8 mouse cellular contexts compared by ENCODE assay signal in the genomic region with DNA sequence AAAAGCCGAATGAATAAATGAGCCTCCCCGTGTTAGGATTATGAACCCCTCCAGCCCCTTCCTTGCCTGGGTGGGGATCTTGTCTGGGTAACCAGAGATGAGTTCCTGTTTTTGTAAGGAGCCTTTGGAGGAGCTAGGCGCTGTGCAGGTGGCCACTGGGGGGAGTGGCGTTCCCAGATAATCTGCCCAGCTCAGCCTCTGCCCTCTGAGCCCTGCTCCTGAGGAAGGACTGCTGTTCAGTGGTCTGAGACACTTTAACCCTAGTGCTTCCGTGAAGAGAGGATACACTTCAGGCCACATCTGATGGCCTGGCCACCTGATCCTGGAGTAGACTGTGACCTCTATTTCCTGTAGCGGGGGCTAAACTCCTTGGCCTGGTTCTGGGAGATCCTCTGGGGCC. TPM values are rescaled to one million over a fixed set of nuclear protein-coding genes. Genes with fewer than 3 reads are reported as not detected.
DNase-seq lines count a peak whose midpoint lies in the region; ATAC-seq and TF ChIP-seq lines count a peak whose summit lies in the region.

No protein-coding gene starts in this region.

- no peak overlapping the region for H3K27ac ChIP-seq in heart, embryonic 16.5 days (ENCODE audit: low read length)
- H3K27ac ChIP-seq in heart, embryonic 10.5 days: no peak overlapping the region
- no peak overlapping the region for H3K27ac ChIP-seq in intestine, postnatal 0 days (ENCODE audit: low read depth, low read length)
- H3K27ac ChIP-seq in lung, embryonic 14.5 days (ENCODE audit: low read depth): no peak overlapping the region
- H3K27ac ChIP-seq in stomach, embryonic 14.5 days (ENCODE audit: low read length): no peak overlapping the region

- WGBS in heart, embryonic 16.5 days: 20% methylated on average over 6 of the region's 6 CpGs
- 19% methylated on average over 6 of the region's 6 CpGs for WGBS in heart, embryonic 10.5 days
- 17% methylated on average over 6 of the region's 6 CpGs for WGBS in intestine, postnatal 0 days
- 17% methylated on average over 6 of the region's 6 CpGs for WGBS in lung, embryonic 14.5 days
- 19% methylated on average over 6 of the region's 6 CpGs for WGBS in stomach, embryonic 14.5 days

- no peak for DNase-seq in heart, embryonic 10.5 days (ENCODE audit: low spot score)
- peak; percentile 58 to 69 for DNase-seq in adrenal gland, postnatal 36 days
- DNase-seq in lung, embryonic 14.5 days: peak; percentile 58
- no peak for DNase-seq in B cell, adult 2 months
- DNase-seq in layer of hippocampus, adult 11-12 months (ENCODE audit: low spot score): no peak

- no peak overlapping the region for H3K4me2 ChIP-seq in heart, embryonic 16.5 days (ENCODE audit: low read depth, low read length)
- H3K4me2 ChIP-seq in intestine, postnatal 0 days (replicated peaks; ENCODE audit: low read depth): no peak overlapping the region
- H3K4me2 ChIP-seq in lung, embryonic 14.5 days: no peak overlapping the region
- H3K4me2 ChIP-seq in stomach, embryonic 14.5 days (replicated peaks; ENCODE audit: low read depth, low read length): no peak overlapping the region

- no peaks in the 10 kb centered on the region for H3K27me3 ChIP-seq in heart, embryonic 16.5 days (ENCODE audit: control insufficient read depth, insufficient read depth, low read length)
- H3K27me3 ChIP-seq in heart, embryonic 10.5 days (ENCODE audit: insufficient read depth, poor library complexity, severe bottlenecking): peaks cover 13% of the 10 kb centered on the region; the same call in 1 of the 2 replicates
- no peaks in the 10 kb centered on the region for H3K27me3 ChIP-seq in intestine, postnatal 0 days (replicated peaks; ENCODE audit: control insufficient read depth, insufficient read depth, low read length)
- no peaks in the 10 kb centered on the region for H3K27me3 ChIP-seq in lung, embryonic 14.5 days (ENCODE audit: insufficient read depth, low read length)
- H3K27me3 ChIP-seq in stomach, embryonic 14.5 days (ENCODE audit: control insufficient read depth, insufficient read depth, low read length): no peaks in the 10 kb centered on the region

- H3K9ac ChIP-seq in heart, embryonic 16.5 days (ENCODE audit: low read length): no peak overlapping the region
- no peak overlapping the region for H3K9ac ChIP-seq in intestine, postnatal 0 days (ENCODE audit: low read depth, low read length)
- H3K9ac ChIP-seq in lung, embryonic 14.5 days: no peak overlapping the region
- no peak overlapping the region for H3K9ac ChIP-seq in stomach, embryonic 14.5 days (replicated peaks; ENCODE audit: low read depth, low read length)

- no peak overlapping the region for H3K4me3 ChIP-seq in heart, embryonic 16.5 days (ENCODE audit: low read length)
- H3K4me3 ChIP-seq in heart, embryonic 10.5 days: no peak overlapping the region
- H3K4me3 ChIP-seq in intestine, postnatal 0 days (ENCODE audit: low read depth, low read length): no peak overlapping the region
- no peak overlapping the region for H3K4me3 ChIP-seq in lung, embryonic 14.5 days (ENCODE audit: low read depth, low read length)
- no peak overlapping the region for H3K4me3 ChIP-seq in stomach, embryonic 14.5 days (ENCODE audit: low read depth, low read length)

- H3K9me3 ChIP-seq in heart, embryonic 16.5 days (replicated peaks; ENCODE audit: control insufficient read depth, low read length): no peaks in the 10 kb centered on the region
- H3K9me3 ChIP-seq in heart, embryonic 10.5 days: no peaks in the 10 kb centered on the region
- H3K9me3 ChIP-seq in intestine, postnatal 0 days (ENCODE audit: control insufficient read depth): no peaks in the 10 kb centered on the region
- H3K9me3 ChIP-seq in lung, embryonic 14.5 days (ENCODE audit: low read depth, low read length): no peaks in the 10 kb centered on the region
- no peaks in the 10 kb centered on the region for H3K9me3 ChIP-seq in stomach, embryonic 14.5 days (ENCODE audit: control insufficient read depth, low read depth, low read length)

- TF ChIP-seq CTCF in intestine, postnatal 0 days (IDR thresholded peaks at IDR 0.05; ENCODE audit: low read depth): peak; percentile 69
- TF ChIP-seq CTCF in lung, embryonic 14.5 days (IDR thresholded peaks at IDR 0.05; ENCODE audit: low read depth): peak; percentile 63

- no peaks in the 10 kb centered on the region for H3K4me1 ChIP-seq in heart, embryonic 16.5 days (ENCODE audit: control insufficient read depth, insufficient read depth, low read length)
- peaks cover 7% of the 10 kb centered on the region for H3K4me1 ChIP-seq in heart, embryonic 10.5 days
- H3K4me1 ChIP-seq in intestine, postnatal 0 days (replicated peaks; ENCODE audit: control insufficient read depth, insufficient read depth, low read length): no peaks in the 10 kb centered on the region
- H3K4me1 ChIP-seq in lung, embryonic 14.5 days (ENCODE audit: insufficient read depth): no peaks in the 10 kb centered on the region
- peaks cover 5% of the 10 kb centered on the region; the same call in 1 of the 2 replicates for H3K4me1 ChIP-seq in stomach, embryonic 14.5 days (ENCODE audit: control insufficient read depth, insufficient read depth, low read length)

- H3K36me3 ChIP-seq in heart, embryonic 16.5 days (ENCODE audit: control insufficient read depth, insufficient read depth): no peaks in the 10 kb centered on the region
- no peaks in the 10 kb centered on the region for H3K36me3 ChIP-seq in heart, embryonic 10.5 days
- H3K36me3 ChIP-seq in intestine, postnatal 0 days (ENCODE audit: control insufficient read depth, insufficient read depth): no peaks in the 10 kb centered on the region
- no peaks in the 10 kb centered on the region for H3K36me3 ChIP-seq in lung, embryonic 14.5 days (ENCODE audit: insufficient read depth)
- no peaks in the 10 kb centered on the region for H3K36me3 ChIP-seq in stomach, embryonic 14.5 days (ENCODE audit: control insufficient read depth, insufficient read depth, low read length)

- ATAC-seq in heart, embryonic 16.5 days (replicated peaks; ENCODE audit: extremely low read depth, insufficient read depth, low FRiP score): 0 out of 2 replicates have a peak, but pooled peaks have one; percentile 60
- peak; percentile 33; the same call in 1 of the 2 replicates for ATAC-seq in intestine, postnatal 0 days
- no peak for ATAC-seq in lung, embryonic 14.5 days (ENCODE audit: insufficient read depth)
- 0 out of 2 replicates have a peak, but pooled peaks have one; percentile 63 for ATAC-seq in stomach, embryonic 14.5 days (ENCODE audit: insufficient number of reproducible peaks, insufficient read depth, low FRiP score, low read depth)

RNA-seq across cellular contexts. Expression of a gene that starts 7.2 kb away (rescaled TPM):
- polyA plus RNA-seq in heart, embryonic 16.5 days (2015; fragmentation: Nextera tagmentation; extraction: Ambion mirVana): 60.3 and 64.4 TPM in 2 replicates
- 56.8 and 65.1 TPM in 2 replicates for polyA plus RNA-seq in heart, embryonic 10.5 days (2016; fragmentation: Nextera tagmentation; extraction: Ambion mirVana)
- total RNA-seq in adrenal gland, postnatal 36 days (2021): 10 to 100 TPM; 71.2 to 75.4 TPM
- 48.6 and 51.3 TPM in 2 replicates for polyA plus RNA-seq in intestine, postnatal 0 days (2015; fragmentation: Nextera tagmentation; extraction: Ambion mirVana)
- 87.3 and 89.6 TPM in 2 replicates for polyA plus RNA-seq in lung, embryonic 14.5 days (2014; fragmentation: Nextera tagmentation; extraction: Ambion mirVana)
- 66.1 and 66.5 TPM in 2 replicates for polyA plus RNA-seq in stomach, embryonic 14.5 days (2014; fragmentation: Nextera tagmentation; extraction: Ambion mirVana)

Comparison
In these comparisons a context has a peak if more than half of its experiments do, and no peak if none do; other contexts are left out.
1. DNase-seq: peak in adrenal gland, postnatal 36 days (2 of 2) and lung, embryonic 14.5 days (single experiment); none in heart, embryonic 10.5 days (single experiment), B cell, adult 2 months (0 of 2) and layer of hippocampus, adult 11-12 months (single experiment).